Mouse (Mus musculus) testis, adult 2 months (tissue): ENCODE measurements at regions not wholly inside any gene's neighbourhood (a gene's known extent, or its start where the extent isn't known, plus 50 kb on each side); places are given as distances from the start of the nearest gene placed in this dataset.

Source experiments
- CTCF ChIP-seq: fragments of 200-500 bp; IDR thresholded peaks from 2 replicates; pipeline ENCODE4 v1.5.1; 2012; ENCODE audit warnings: low read depth, mild to moderate bottlenecking, inconsistent platforms, low read length, moderate library complexity; ENCODE audit not compliant: control insufficient read depth, insufficient read depth, insufficient replicate concordance
- POLR2A ChIP-seq: fragments of 200-500 bp; IDR thresholded peaks from 2 replicates; pipeline ENCODE4 v1.6.1; 2012; ENCODE audit warnings: low read depth, mild to moderate bottlenecking, inconsistent platforms, low read length, moderate library complexity; ENCODE audit not compliant: control insufficient read depth

DNA sequence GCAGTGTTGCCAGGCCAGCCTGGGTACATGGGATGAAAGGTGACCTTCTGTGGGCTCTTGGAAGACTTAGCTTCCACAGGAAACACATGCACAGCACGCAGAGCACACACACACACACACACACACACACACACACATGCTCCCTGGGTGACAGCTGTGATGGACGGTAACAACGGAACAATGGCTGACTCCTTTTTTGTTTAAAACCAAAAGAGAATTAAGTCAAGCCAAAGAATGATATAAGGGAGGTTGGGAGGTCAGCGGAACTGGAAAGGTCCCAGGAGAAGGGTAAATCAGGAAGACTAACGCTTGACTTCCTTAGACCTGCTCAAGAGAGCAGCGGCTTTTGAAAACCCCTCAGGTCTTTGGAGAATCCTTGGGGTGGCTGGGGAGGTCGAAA is 150.0 kb upstream of the Egln3 start:
- TF ChIP-seq CTCF (no peak), POLR2A (no peak)
